Mouse (Mus musculus): ENCODE results near the gene Zfp282.
"Not testable (repeated sequence)": the region's sequence is repeated elsewhere in the genome, so short reads cannot be mapped to it uniquely, and the experiment has no call there.

Gene Zfp282

DNA sequence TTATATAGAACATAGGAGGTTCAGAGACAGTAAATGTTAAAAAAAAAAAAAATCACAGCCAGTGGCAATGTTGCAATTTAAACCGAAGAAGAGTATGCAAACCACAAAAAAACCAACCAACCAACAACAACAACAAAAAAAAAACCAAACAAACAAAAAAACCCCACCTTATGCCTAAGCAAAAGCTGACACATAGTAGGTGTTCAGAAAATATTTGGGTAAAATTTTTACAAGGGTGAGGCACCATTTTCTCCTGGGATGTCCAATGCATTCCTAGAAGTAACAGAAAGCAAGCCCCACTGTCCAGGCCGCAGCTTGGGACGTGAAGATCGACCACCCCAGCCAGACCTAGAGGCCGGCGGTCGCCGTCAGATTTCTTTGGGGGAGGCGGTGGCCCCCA is at the start of gene Zfp282:
Gene Zfp282 (plus strand): TSS at position 147 of the 400 bp plus-strand sequence.
- no peak for DNase-seq (ENCODE audit: low spot score)

DNA sequence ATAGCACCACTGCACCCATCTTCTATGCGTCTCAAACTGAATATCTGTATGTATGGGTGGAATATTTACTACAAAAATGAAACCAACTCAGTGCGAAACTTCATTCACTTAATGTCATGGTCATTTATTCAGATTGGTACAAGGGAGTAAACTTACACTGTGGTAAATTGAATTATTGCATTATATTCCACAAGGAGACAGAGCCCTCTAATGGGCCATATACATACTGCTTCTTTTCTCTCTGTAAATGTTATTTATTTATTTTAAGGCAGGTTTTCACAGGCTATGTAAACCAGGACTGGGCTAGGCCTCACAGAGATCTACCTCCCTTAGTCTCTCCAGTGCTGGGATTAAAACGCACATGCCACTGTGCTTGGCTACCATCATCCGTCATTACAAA is 49.5 kb upstream of the Zfp282 start:
- DNase-seq (ENCODE audit: low spot score): no peak

- peak; percentile 45 for DNase-seq (ENCODE audit: low spot score)
Measured at GRCm38 (mm10) chr6:47828950-47829349, 48.1 kb upstream of the Zfp282 start.

DNA sequence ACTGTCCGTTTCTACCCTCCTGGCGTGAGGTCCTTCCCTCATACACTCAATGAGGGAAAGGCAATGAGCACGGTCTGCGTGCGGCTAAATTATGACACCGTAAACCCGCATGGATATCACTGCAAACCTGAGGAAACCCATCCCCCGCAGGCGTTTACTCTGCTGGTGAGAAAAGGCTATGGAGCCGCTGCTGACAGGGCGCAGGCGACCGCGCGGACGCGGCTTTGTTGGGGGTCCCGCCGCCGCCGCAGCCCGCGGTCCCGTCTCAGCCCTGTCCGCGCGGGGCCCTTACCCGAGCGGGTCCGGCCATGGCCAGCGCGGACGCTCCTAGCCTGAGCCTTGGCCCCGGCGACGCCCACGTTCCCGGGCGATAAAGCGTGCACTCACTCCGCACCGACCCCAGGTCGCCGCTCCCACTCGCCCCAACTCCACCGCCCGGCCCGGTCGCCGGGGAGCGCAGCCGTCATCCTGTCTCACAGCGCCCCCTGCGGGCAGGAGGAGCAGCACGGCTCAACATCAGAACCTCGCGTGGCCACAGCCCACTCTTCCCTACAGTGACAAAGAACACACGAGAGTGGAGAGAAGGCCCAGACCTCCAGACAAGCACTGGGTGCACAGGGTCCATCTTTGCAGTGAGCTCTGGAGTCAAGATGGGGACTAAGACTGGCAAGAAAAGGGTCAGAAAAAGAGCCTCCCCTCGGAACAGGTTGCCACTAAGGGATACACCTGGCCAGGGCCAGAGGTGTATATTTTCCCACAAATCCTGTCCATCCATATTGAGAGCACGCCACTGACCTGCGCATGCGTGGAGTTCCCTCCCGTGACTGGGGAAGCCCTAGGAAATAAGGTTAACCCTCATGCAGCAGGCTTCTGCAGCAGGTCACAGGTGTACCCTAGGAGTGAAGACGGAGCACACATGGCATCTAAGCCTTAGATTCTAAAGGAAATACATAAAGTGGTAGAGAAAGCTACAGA is 46.6 kb upstream of the Zfp282 start, which contains the start of gene Zfp786:
Gene Zfp786 (minus strand): TSS at position 764 of the 975 bp plus-strand sequence.
- peak; percentile 93 for DNase-seq (ENCODE audit: low spot score)

DNA sequence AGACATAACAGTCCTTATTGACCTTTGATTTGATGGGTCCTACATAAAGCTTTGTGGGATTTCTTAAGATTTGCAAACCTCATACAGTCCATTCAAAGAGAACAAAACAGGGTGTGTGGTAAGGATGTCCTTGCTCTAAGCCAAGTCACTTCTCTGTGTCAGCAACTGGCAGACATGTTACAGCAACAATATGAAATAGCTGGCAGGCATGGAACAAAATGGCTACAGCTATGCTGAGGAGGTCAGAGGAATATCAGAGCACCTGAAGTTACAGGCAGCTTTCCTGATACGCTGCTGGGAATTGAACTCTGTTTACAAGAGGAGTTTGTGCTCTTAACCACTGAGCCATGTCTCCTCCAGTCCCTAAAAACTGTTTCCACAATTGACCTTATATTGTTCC is 44.8 kb upstream of the Zfp282 start:
- no peak for DNase-seq (ENCODE audit: low spot score)

DNA sequence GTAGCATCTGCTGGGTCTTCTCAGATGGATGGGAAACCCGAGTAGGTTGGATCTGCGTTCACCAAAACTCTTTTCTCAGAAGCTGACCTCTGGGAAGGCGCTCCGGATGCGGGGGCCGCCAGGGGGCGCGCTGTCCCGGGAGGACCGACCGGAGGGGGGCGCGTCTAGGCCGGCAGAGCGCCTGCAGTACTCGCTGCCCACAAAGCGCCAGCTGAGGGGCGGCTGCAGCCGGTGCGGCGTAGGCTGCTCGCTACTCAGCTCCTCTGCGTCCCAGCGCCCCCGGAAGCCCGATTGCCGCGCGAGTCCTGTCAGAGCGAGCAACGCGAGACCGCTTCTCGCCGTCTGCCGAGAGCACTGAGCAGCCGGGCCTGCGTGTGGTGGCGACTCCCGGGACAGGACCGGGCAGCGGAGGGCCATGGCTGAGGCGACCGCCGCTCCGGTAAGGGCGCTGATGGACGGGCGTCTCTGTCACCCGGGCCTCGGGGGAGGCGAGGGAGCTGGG is 41.5 kb upstream of the Zfp282 start, which contains the start of gene Zfp398:
Gene Zfp398 (plus strand): TSS at position 180 of the 502 bp plus-strand sequence.
- DNase-seq (ENCODE audit: low spot score): peak; percentile 95

DNA sequence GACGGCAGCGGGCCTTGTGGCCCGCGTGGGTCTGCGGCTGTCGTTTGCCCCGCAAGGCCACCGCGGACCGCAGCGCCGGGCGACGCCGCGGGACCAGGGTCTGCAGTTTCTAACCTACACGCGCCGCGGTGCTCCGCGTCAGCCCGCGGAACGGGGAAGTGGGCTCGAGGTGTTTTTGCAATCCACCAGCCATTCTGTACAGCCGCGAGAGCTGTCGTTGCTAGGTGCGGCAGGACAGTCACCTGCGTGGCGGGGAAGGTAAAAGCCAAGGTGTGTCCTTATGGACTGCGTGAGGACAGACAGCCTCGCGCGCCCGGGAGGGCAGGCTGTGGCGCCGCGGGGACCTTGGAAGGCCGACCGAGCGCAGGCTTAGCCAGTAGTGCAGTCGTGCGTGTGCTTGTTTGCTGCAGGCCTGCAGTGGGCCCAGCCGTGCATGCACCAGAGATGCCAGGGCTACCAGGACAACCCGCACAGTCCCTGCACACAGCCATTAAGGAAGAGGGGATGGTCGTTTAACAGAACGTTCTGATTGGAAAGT is 41.0 kb upstream of the Zfp282 start:
- DNase-seq (ENCODE audit: low spot score): peak; percentile 33

DNA sequence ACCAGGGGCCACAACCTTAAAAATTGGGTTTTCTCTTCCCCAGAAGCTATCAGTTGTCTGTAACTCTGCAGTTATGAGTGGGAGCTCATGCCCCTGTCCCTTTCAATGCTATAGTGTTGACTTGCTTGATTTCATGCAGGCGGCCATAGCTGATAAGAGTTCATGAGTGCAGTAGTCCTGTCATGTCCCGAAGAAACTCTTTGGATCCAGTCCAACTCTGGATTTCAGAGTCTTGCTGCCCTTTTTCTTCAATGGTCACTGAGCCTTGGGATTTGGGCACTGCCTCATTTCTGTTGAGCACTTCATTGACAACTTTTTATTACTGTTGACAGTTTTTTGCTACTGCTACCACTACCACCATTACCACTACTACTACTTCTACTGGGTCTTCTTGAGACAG is 39.4 kb upstream of the Zfp282 start:
- no peak for DNase-seq (ENCODE audit: low spot score)

DNA sequence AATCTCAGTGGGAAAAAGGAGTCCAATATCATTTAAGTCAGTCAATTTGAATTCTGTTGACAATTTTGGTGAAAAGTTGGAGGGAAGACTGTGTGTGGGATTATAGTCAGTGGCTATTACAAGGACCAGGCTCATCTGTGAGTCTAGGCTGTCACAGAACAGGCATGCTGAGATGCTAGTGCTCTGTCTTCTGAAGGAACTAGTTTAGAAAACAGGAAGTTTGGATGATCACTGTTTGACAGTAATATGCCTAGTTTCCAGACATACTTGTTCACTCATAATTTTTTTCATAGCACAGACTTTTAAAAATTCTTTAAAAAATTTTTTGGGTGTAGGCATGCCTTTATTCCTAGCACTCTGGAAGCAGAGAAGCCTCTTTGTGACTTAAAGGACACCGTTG is 35.9 kb upstream of the Zfp282 start:
- DNase-seq (ENCODE audit: low spot score): no peak

DNA sequence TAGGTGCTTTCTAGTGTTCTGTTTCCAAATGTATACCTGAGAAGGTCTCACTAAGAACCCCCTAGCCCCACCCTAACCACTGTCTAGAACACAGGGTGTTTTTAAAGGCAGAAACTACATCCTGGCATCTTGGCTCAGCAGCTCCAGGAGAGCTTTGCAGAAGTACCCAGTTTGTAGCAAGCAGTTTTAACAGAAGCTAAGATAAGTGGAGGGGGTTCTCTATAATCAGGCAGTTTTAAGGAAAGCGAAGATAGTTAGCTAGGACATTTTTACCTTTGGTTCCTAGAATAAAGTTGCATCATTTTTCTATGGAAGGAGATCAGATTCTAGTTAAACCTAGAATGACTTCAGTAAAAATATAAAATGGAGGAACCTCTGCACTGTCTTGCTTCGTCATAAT is 35.2 kb upstream of the Zfp282 start:
- no peak for DNase-seq (ENCODE audit: low spot score)

DNA sequence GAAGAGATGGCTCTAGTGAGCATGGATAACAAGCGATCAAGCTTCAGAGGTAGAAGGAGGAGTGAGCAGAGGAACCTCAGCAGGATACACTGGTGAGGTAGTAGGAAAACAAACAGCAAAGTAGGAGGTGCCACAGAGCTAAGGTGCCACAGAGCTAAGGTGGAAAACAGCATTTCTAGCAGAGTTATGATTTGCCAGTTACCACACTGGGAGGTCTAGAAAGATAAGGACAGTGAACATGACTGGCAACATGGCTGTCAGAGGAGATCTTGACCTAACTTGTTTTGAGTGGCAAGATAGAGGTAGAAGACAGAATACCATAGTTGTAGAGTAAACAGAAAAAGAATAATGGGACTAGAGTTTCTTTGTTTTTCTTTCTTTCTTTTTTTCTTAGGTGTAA is 34.7 kb upstream of the Zfp282 start:
- DNase-seq (ENCODE audit: low spot score): no peak

- no peak for DNase-seq (ENCODE audit: low spot score)
Measured at GRCm38 (mm10) chr6:47845779-47846178, 31.2 kb upstream of the Zfp282 start.

- DNase-seq (ENCODE audit: low spot score): no peak
Measured at GRCm38 (mm10) chr6:47857241-47857640, 19.8 kb upstream of the Zfp282 start.

- not testable (repeated sequence) for DNase-seq (ENCODE audit: low spot score)
Measured at GRCm38 (mm10) chr6:47857729-47858128, 19.3 kb upstream of the Zfp282 start.

GRCm38 (mm10) chr6:47872266-47872665 is 4.7 kb upstream of the Zfp282 start:
- DNase-seq (ENCODE audit: low spot score): no peak

DNA sequence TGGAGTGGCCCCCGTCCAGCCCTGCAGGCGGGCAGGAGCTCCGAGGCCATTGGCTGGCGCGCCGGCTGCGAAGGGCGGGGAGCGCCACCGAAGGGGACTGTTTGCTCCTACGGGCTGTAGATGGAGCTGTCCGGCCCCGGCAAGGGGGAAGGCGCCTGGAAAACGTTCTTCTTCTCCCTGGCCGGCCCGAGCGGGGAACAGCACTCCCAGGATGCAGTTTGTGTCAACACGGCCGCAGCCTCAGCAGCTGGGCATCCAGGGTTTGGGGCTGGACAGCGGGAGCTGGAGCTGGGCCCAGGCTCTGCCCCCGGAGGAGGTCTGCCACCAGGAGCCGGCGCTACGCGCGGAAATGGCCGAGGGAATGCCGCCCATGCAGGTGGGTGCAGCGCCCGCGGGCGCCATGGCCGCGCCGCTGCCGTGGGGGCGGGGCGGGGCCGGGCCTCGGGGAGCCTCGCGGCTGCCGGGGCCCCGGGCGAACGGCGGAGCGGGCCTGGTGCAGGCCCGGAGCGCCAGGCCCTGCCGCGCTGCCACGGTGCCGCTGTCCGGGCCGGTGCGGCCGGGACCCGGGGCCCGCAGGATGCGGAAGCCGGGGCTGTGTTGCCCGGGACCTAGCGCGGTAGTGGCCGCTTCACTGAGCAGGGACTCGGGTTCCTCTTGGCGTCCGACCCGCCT is 593 bp downstream of the Zfp282 start:
- peak; percentile 93 for DNase-seq (ENCODE audit: low spot score)

DNA sequence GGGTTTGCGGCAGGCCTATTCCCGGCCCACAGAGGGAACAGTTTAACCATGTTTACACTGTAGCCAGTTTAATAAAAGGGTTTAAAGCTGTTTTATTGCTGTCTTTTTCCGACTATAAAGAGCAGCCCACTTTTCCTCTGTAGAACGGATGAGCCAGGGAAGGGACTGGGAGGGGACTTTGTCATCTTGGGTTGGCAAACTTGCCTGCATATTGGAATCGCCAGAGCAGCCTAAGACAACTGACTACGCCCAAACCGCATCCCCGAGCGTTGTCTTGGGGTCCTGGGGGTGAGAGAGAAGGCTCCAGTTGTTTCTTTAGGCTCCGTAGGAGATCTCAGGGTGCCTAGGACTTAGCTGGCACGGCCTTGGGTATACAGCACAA is 1.1 kb downstream of the Zfp282 start:
- no peak for DNase-seq (ENCODE audit: low spot score)

DNA sequence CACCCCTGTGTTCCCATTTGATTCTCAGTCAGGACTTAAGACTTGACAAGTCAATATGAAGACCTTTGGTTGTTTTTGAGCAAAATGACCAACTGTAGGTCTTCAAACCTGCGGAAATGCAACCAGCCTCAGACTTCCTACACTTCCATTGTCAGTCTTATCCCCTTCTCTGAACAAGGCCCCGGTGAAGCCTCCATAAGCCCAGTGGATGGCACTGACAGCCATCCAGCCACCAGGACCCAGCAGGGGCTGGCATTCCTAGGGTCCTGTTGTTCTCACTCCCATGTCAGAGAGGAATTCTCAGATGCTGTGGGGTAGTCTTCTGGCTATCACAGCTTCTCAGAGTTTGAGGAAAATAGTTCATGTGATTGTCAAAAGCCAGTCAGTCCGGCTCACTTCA is 1.6 kb downstream of the Zfp282 start:
- no peak for DNase-seq (ENCODE audit: low spot score)

DNA sequence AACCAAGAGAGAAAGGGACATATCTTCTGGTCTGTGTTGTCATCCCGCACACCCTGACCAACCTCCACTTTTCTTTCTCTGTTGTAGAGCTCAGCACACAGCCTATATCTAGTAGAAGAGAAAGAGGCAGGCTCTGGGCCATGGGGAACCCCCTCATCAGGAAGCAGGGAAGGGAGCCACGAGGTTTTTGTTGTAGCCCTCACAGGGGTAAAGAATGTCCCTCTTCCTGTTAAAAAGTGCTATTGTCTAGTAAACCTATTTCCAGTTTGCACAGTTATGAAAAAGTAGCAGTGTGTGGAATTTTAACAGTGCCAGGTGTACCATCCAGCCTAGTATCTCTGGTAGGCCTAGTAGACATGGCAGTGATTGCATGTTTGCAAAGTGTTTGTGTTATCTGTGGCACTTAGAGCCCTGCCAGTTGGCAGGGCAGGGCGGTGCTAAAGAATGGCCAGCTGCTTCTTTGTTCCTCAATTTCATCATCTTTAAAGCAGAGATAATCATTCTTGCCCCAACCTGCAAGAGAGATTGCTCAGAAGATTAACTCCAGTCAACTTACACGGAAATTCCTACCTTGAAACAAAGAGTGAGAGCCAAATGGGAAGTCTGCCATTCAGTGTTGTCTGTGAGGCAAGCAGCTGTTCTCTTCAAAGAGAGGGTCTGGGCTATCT is 2.2 kb downstream of the Zfp282 start:
- DNase-seq (ENCODE audit: low spot score): no peak

DNA sequence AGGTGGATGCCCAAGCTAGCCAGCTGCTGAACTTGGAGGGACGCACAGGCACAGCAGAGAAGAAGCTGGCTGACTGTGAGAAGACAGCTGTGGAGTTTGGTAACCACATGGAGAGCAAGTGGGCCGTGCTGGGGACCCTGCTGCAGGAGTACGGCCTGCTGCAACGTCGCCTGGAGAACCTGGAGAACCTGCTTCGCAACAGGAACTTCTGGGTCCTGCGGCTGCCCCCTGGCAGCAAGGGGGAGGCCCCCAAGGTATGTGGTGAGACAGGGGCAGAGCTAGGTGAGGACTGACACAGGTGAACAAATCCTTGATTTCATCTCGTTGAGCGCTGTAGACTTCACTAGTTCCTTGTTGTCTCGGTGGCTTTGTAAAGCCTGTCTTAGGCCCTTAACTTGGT is 3.2 kb downstream of the Zfp282 start:
- no peak for DNase-seq (ENCODE audit: low spot score)

DNA sequence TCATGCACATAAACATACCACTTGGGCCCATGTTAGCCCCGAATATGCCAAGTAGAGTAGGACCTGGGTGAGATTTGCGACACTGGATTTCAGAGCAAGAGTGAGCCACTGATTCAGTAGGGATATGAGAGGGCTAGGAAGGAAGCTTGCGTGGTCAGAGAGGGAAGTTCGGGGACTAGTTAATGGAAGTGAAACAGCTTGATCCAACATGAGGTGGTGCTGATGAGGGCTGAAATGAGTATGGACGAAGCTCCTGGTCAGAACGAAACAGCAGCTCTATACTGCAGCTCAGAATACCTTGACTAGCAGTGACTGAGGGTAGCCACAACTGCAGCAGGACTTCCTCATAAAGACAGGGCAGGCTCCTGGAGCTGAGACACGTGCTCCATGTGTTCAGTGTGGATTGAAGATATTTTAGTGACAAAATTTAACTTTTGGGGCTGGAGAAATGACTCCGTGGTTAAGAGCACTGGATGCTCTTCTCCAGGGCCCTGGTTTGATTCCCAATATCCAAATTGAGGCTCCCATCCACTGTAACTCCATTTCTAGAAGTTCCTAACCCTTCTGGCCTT is 11.9 kb downstream of the Zfp282 start:
- DNase-seq (ENCODE audit: low spot score): no peak

GRCm38 (mm10) chr6:47899416-47899815 is 22.4 kb downstream of the Zfp282 start:
- no peak for DNase-seq (ENCODE audit: low spot score)
